Mouse (Mus musculus) stomach, postnatal 0 days (tissue): ENCODE results near the gene Tent2.

ENCODE experiments used
- CTCF ChIP-seq: IDR thresholded peaks from 2 replicates; pipeline ENCODE4 v1.5.1; 2016; ENCODE audit warnings: antibody characterized with exemption, low read depth, mild to moderate bottlenecking, moderate library complexity
- EP300 ChIP-seq: optimal IDR thresholded peaks from 2 replicates; pipeline ENCODE3; 2016; ENCODE audit warnings: antibody characterized with exemption

- TF ChIP-seq CTCF (no peak), EP300 (no peak)
Measured at GRCm38 (mm10) chr13:93136251-93136650, 55.9 kb downstream of the Tent2 start.
